Mouse (Mus musculus) embryonic facial prominence, embryonic 15.5 days (tissue): Measurements from ENCODE around the gene Minar1. TPM values are rescaled to one million over a fixed set of nuclear protein-coding genes. Genes with fewer than 3 reads are reported as not detected.

Source experiments
- ATAC-seq: fragments of 200-750 bp; cut with Nextera tagmentation; 2 replicates; pipeline ENCODE4 v1.8.0; 2017; ENCODE audit warnings: low read depth, moderate TSS enrichment; ENCODE audit not compliant: insufficient number of reproducible peaks, low FRiP score, low TSS enrichment
- H3K27ac ChIP-seq: fragments of 300-500 bp; sonication (generic); replicated peaks from 2 replicates; pipeline ENCODE4 v1.5.1; 2015; ENCODE audit warnings: mild to moderate bottlenecking, inconsistent platforms
- H3K27me3 ChIP-seq: fragments of 300-500 bp; sonication (generic); 2 replicates; pipeline ENCODE4 v1.6.1; 2015; ENCODE audit warnings: inconsistent platforms
- H3K36me3 ChIP-seq: fragments of 300-500 bp; sonication (generic); 2 replicates; pipeline ENCODE4 v1.6.1; 2015; ENCODE audit warnings: mild to moderate bottlenecking, inconsistent platforms
- H3K4me1 ChIP-seq: fragments of 300-500 bp; sonication (generic); 2 replicates; pipeline ENCODE4 v1.6.1; 2015; ENCODE audit warnings: inconsistent platforms
- H3K4me2 ChIP-seq: fragments of 300-500 bp; sonication (generic); replicated peaks from 2 replicates; pipeline ENCODE4 v1.6.1; 2015; ENCODE audit warnings: mild to moderate bottlenecking, inconsistent platforms
- H3K4me3 ChIP-seq: fragments of 300-500 bp; sonication (generic); replicated peaks from 2 replicates; pipeline ENCODE4 v1.5.1; 2015; ENCODE audit warnings: mild to moderate bottlenecking, inconsistent platforms
- H3K9ac ChIP-seq: fragments of 300-500 bp; sonication (generic); 2 replicates; pipeline ENCODE4 v1.6.1; 2015; ENCODE audit warnings: inconsistent platforms
- H3K9me3 ChIP-seq: fragments of 300-500 bp; sonication (generic); replicated peaks from 2 replicates; pipeline ENCODE4 v1.6.1; 2016; ENCODE audit warnings: inconsistent platforms
- WGBS: fragments of 180-500 bp; shearing (Covaris S2); methylation state at CpG from one replicate; pipeline ENCODE4 v1.1.7; 2015; 5-methylcytosine and 5-hydroxymethylcytosine counted together
- polyA plus RNA-seq: library from polyadenylated mRNA; unstranded; fragments of >200 nt; fragmentation: Nextera tagmentation; extraction: Ambion mirVana; gene quantifications from 2 replicates; pipeline ENCODE4 v1.2.1, GENCODE M21; 2015

Gene Minar1
- polyA plus RNA-seq = 0.25 and 0.34 TPM in 2 replicates

- Histone ChIP-seq H3K4me1 (peaks cover 18% of the 10 kb centered on the region), H3K4me3 (peak within 1 kb of the TSS; percentile 43), H3K27me3 (peaks cover 34% of the 10 kb centered on the region), H3K9ac (0 out of 2 replicates have a peak within 1 kb of the TSS, but pooled peaks have one; percentile 1), H3K27ac (no peak within 1 kb of the TSS), H3K36me3 (no peaks in the 10 kb centered on the region), H3K4me2 (peak within 1 kb of the TSS; percentile 89), H3K9me3 (no peaks in the 10 kb centered on the region)
- peak; percentile 58; the same call in 1 of the 2 replicates for ATAC-seq
- WGBS = under 1% methylated on average over 27 of the region's 27 CpGs
Measured at GRCm38 (mm10) chr9:89623006-89623760, at the start of gene Minar1. TSS of gene Minar1 (minus strand) at chr9:89623125.

GRCm38 (mm10) chr9:89669878-89670277 is 47.0 kb upstream of the Minar1 start:
- H3K4me3 ChIP-seq = no peak overlapping the region
- no peaks in the 10 kb centered on the region for H3K27me3 ChIP-seq
- WGBS = 62% methylated on average over 4 of the region's 4 CpGs
- H3K9ac ChIP-seq = no peak overlapping the region
- H3K27ac ChIP-seq = no peak overlapping the region
- H3K4me2 ChIP-seq = no peak overlapping the region
- ATAC-seq = no peak
- H3K36me3 ChIP-seq = no peaks in the 10 kb centered on the region
- H3K9me3 ChIP-seq = no peaks in the 10 kb centered on the region
- H3K4me1 ChIP-seq = no peaks in the 10 kb centered on the region

- no peak overlapping the region for H3K4me2 ChIP-seq
- WGBS = 57% methylated on average over 4 of the region's 4 CpGs
- H3K9me3 ChIP-seq = no peaks in the 10 kb centered on the region
- no peaks in the 10 kb centered on the region for H3K27me3 ChIP-seq
- H3K4me1 ChIP-seq = no peaks in the 10 kb centered on the region
- no peak overlapping the region for H3K27ac ChIP-seq
- H3K4me3 ChIP-seq = no peak overlapping the region
- H3K36me3 ChIP-seq = no peaks in the 10 kb centered on the region
- no peak overlapping the region for H3K9ac ChIP-seq
- ATAC-seq = no peak
Measured at GRCm38 (mm10) chr9:89667306-89667942, 44.5 kb upstream of the Minar1 start.

GRCm38 (mm10) chr9:89650913-89651312 is 28.0 kb upstream of the Minar1 start:
- Histone ChIP-seq H3K36me3 (no peaks in the 10 kb centered on the region), H3K4me2 (no peak overlapping the region), H3K4me3 (no peak overlapping the region), H3K27ac (no peak overlapping the region), H3K9me3 (no peaks in the 10 kb centered on the region), H3K27me3 (no peaks in the 10 kb centered on the region), H3K4me1 (no peaks in the 10 kb centered on the region), H3K9ac (no peak overlapping the region)
- WGBS = 73% methylated on average over 6 of the region's 6 CpGs
- no peak for ATAC-seq

- 73% methylated on average over 3 of the region's 3 CpGs for WGBS
- Histone ChIP-seq H3K36me3 (no peaks in the 10 kb centered on the region), H3K4me2 (no peak overlapping the region), H3K27ac (no peak overlapping the region), H3K9ac (no peak overlapping the region), H3K4me1 (no peaks in the 10 kb centered on the region), H3K9me3 (no peaks in the 10 kb centered on the region), H3K27me3 (no peaks in the 10 kb centered on the region), H3K4me3 (no peak overlapping the region)
- no peak for ATAC-seq
Measured at GRCm38 (mm10) chr9:89637453-89637852, 14.5 kb upstream of the Minar1 start.

- Histone ChIP-seq H3K4me2 (peak overlapping the region; percentile 89), H3K4me1 (peaks cover 18% of the 10 kb centered on the region), H3K9ac (0 out of 2 replicates have a peak overlapping the region, but pooled peaks have one; percentile 1), H3K4me3 (peak overlapping the region; percentile 43), H3K36me3 (no peaks in the 10 kb centered on the region), H3K9me3 (no peaks in the 10 kb centered on the region), H3K27ac (no peak overlapping the region), H3K27me3 (peaks cover 34% of the 10 kb centered on the region)
- ATAC-seq = 0 out of 2 replicates have a peak, but pooled peaks have one; percentile 32
- WGBS = 2% methylated on average over 42 of the region's 42 CpGs
Measured at GRCm38 (mm10) chr9:89622296-89623005, 474 bp downstream of the Minar1 start.

- Histone ChIP-seq H3K4me2 (peak overlapping the region; percentile 89), H3K4me3 (peak overlapping the region; percentile 43; the same call in 1 of the 2 replicates), H3K27me3 (peaks cover 34% of the 10 kb centered on the region), H3K4me1 (peaks cover 18% of the 10 kb centered on the region), H3K9ac (no peak overlapping the region), H3K36me3 (no peaks in the 10 kb centered on the region), H3K9me3 (no peaks in the 10 kb centered on the region), H3K27ac (no peak overlapping the region)
- ATAC-seq = no peak
- 5% methylated on average over 11 of the region's 11 CpGs for WGBS
Measured at GRCm38 (mm10) chr9:89621750-89622149, 1.2 kb downstream of the Minar1 start.

- no peak overlapping the region for H3K27ac ChIP-seq
- H3K27me3 ChIP-seq = peaks cover 34% of the 10 kb centered on the region
- no peak overlapping the region for H3K9ac ChIP-seq
- H3K4me2 ChIP-seq = no peak overlapping the region
- H3K36me3 ChIP-seq = no peaks in the 10 kb centered on the region
- 18% methylated on average over 6 of the region's 6 CpGs for WGBS
- peaks cover 18% of the 10 kb centered on the region for H3K4me1 ChIP-seq
- H3K4me3 ChIP-seq = no peak overlapping the region
- no peaks in the 10 kb centered on the region for H3K9me3 ChIP-seq
- ATAC-seq = no peak
Measured at GRCm38 (mm10) chr9:89620347-89620746, 2.6 kb downstream of the Minar1 start.

- ATAC-seq = no peak
- H3K4me1 ChIP-seq = 0 out of 2 replicates have a peak, but pooled peaks cover 4% of the 10 kb centered on the region
- no peak overlapping the region for H3K9ac ChIP-seq
- H3K9me3 ChIP-seq = no peaks in the 10 kb centered on the region
- H3K4me2 ChIP-seq = no peak overlapping the region
- H3K36me3 ChIP-seq = no peaks in the 10 kb centered on the region
- WGBS = 91% methylated on average over 2 of the region's 2 CpGs
- no peak overlapping the region for H3K27ac ChIP-seq
- peaks cover 13% of the 10 kb centered on the region for H3K27me3 ChIP-seq
- H3K4me3 ChIP-seq = no peak overlapping the region
Measured at GRCm38 (mm10) chr9:89616946-89617345, 6.0 kb downstream of the Minar1 start.

- Histone ChIP-seq H3K4me1 (no peaks in the 10 kb centered on the region), H3K4me3 (no peak overlapping the region), H3K27me3 (no peaks in the 10 kb centered on the region), H3K27ac (no peak overlapping the region), H3K4me2 (no peak overlapping the region), H3K9me3 (no peaks in the 10 kb centered on the region), H3K9ac (no peak overlapping the region), H3K36me3 (no peaks in the 10 kb centered on the region)
- WGBS = 35% methylated on average over 4 of the region's 4 CpGs
- no peak for ATAC-seq
Measured at GRCm38 (mm10) chr9:89610592-89610991, 12.3 kb downstream of the Minar1 start.

GRCm38 (mm10) chr9:89607321-89607720 is 15.6 kb downstream of the Minar1 start:
- Histone ChIP-seq H3K27me3 (no peaks in the 10 kb centered on the region), H3K4me1 (no peaks in the 10 kb centered on the region), H3K9ac (no peak overlapping the region), H3K9me3 (no peaks in the 10 kb centered on the region), H3K36me3 (no peaks in the 10 kb centered on the region), H3K4me3 (no peak overlapping the region), H3K4me2 (no peak overlapping the region), H3K27ac (no peak overlapping the region)
- WGBS = 73% methylated on average over 7 of the region's 7 CpGs
- no peak for ATAC-seq
